Mouse (Mus musculus): Measurements from ENCODE around the gene Grhl3. TPM values are rescaled to one million over a fixed set of nuclear protein-coding genes. Genes with fewer than 3 reads are reported as not detected.

The Grhl3 gene
- polyA plus RNA-seq, 1 experiment from 2014 or later: 5.1 TPM

DNA sequence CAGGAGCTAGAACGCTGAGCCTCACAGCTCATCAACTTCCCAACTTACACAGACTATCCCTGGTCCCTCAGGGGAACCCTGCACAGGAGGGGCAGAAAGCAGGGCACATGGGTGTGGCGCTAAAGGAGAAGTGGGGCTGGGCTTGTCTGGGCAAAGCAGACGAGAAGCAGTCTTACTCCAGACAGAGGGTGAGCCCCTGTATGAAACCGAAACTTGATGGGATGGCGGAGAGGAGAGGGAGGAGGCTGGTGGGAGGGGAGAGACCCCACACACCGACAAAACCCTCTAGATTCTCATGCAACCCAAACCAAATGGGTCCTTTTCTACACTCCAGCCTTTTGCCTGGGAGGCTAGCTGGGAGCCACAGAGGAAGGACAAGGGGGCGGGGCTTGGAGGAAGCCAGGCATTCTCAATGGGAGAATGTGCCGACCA lies 28.3 kb downstream of the Grhl3 start:
- Histone ChIP-seq H3K9ac (ENCODE audit: low read length) (peak overlapping the region; percentile 56; the same call in 1 of the 2 replicates), H3K9me3 (ENCODE audit: control insufficient read depth, low read length) (no peaks in the 10 kb centered on the region), H3K27ac (replicated peaks in 1 of 2; ENCODE audit: control insufficient read depth in 1 of 2, insufficient read depth in 1 of 2, low read depth in 2 of 2, low read length in 2 of 2) (peak overlapping the region; percentile 49 to 61), H3K4me3 (ENCODE audit: control insufficient read depth in 1 of 2, insufficient read depth in 1 of 2, low read depth in 1 of 2, low read length in 2 of 2) (peak overlapping the region; percentile 10 to 23; a peak in 3 of 4 replicates), H3K4me1 (ENCODE audit: control insufficient read depth in 2 of 2, insufficient read depth in 2 of 2, low read length in 2 of 2) (peaks cover 48 to 63% of the 10 kb centered on the region in 2 experiments), H3K4me2 (ENCODE audit: low read length) (peak overlapping the region; percentile 62), H3K36me3 (ENCODE audit: control insufficient read depth, insufficient read depth, low read length) (peaks cover 7% of the 10 kb centered on the region; the same call in 1 of the 2 replicates), H3K27me3 (ENCODE audit: control insufficient read depth, insufficient read depth, low read length) (no peaks in the 10 kb centered on the region)
- ATAC-seq (ENCODE audit: insufficient number of reproducible peaks, insufficient read depth, low FRiP score, low read depth): no peak
- 17% methylated on average over 8 of the region's 8 CpGs for WGBS

DNA sequence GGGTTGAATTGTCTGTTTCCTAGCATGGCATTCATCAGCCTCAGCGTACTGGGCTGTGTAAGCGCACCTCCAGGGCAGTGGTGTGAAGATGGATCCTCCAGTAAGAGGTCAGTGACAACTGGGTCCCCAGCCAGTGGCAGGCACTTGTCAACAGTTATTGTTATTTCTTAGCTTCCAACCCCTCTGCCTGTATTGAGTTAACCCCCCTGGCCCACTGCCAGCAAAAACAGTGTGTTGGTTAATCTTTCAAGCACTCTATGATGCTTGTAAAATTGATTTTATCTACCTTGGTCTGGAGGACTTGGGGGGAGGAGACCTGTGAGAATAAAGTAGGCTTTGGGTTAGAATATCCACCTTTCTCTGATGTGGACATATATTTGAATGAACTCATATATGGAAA lies 29.1 kb downstream of the Grhl3 start:
- H3K36me3 ChIP-seq (ENCODE audit: control insufficient read depth, insufficient read depth, low read length): peaks cover 7% of the 10 kb centered on the region; the same call in 1 of the 2 replicates
- no peaks in the 10 kb centered on the region for H3K27me3 ChIP-seq (ENCODE audit: control insufficient read depth, insufficient read depth, low read length)
- no peak overlapping the region; the same call in 1 of the 2 replicates for H3K4me2 ChIP-seq (ENCODE audit: low read length)
- ATAC-seq (ENCODE audit: insufficient number of reproducible peaks, insufficient read depth, low FRiP score, low read depth): no peak
- WGBS: 42% methylated on average over 2 of the region's 2 CpGs
- peak overlapping the region; percentile 2; the same call in 1 of the 2 replicates for H3K9ac ChIP-seq (ENCODE audit: low read length)
- peaks cover 46 to 60% of the 10 kb centered on the region in 2 experiments for H3K4me1 ChIP-seq (ENCODE audit: control insufficient read depth in 2 of 2, insufficient read depth in 2 of 2, low read length in 2 of 2)
- H3K4me3 ChIP-seq (ENCODE audit: control insufficient read depth in 1 of 2, insufficient read depth in 1 of 2, low read depth in 1 of 2, low read length in 2 of 2): no peak overlapping the region
- no peaks in the 10 kb centered on the region for H3K9me3 ChIP-seq (ENCODE audit: control insufficient read depth, low read length)
- peak overlapping the region in 1 of 2 experiments; percentile 67; a peak in 2 of 4 replicates for H3K27ac ChIP-seq (replicated peaks in 1 of 2; ENCODE audit: control insufficient read depth in 1 of 2, insufficient read depth in 1 of 2, low read depth in 2 of 2, low read length in 2 of 2)

DNA sequence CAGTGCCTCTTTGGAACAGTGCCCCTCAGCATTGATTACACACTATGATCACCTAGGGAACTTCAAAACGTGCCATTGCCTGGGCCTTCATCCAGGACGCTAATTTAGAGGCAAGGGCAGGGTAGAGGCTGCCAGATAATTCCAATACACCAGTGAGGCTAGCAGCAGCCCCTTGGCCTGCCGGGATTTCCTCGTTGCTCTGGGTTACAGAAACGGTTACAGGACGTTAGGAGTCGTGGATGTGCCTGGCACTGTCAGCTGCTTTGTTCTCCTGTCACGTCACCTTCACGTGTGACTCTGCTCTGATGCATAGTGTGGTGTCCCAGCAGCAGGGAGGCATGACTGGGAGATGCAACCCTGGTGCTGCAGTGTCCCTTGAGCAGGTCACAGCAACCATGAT lies 33.4 kb downstream of the Grhl3 start:
- H3K4me1 ChIP-seq (ENCODE audit: control insufficient read depth in 2 of 2, insufficient read depth in 2 of 2, low read length in 2 of 2): peaks cover 15 to 19% of the 10 kb centered on the region in 2 experiments
- no peak overlapping the region for H3K27ac ChIP-seq (replicated peaks in 1 of 2; ENCODE audit: control insufficient read depth in 1 of 2, insufficient read depth in 1 of 2, low read depth in 2 of 2, low read length in 2 of 2)
- no peaks in the 10 kb centered on the region for H3K9me3 ChIP-seq (ENCODE audit: control insufficient read depth, low read length)
- no peak overlapping the region for H3K4me3 ChIP-seq (ENCODE audit: control insufficient read depth in 1 of 2, insufficient read depth in 1 of 2, low read depth in 1 of 2, low read length in 2 of 2)
- H3K4me2 ChIP-seq (ENCODE audit: low read length): no peak overlapping the region
- no peak for ATAC-seq (ENCODE audit: insufficient number of reproducible peaks, insufficient read depth, low FRiP score, low read depth)
- peaks cover 7% of the 10 kb centered on the region; the same call in 1 of the 2 replicates for H3K36me3 ChIP-seq (ENCODE audit: control insufficient read depth, insufficient read depth, low read length)
- WGBS: 62% methylated on average over 9 of the region's 9 CpGs
- H3K27me3 ChIP-seq (ENCODE audit: control insufficient read depth, insufficient read depth, low read length): no peaks in the 10 kb centered on the region
- no peak overlapping the region for H3K9ac ChIP-seq (ENCODE audit: low read length)

DNA sequence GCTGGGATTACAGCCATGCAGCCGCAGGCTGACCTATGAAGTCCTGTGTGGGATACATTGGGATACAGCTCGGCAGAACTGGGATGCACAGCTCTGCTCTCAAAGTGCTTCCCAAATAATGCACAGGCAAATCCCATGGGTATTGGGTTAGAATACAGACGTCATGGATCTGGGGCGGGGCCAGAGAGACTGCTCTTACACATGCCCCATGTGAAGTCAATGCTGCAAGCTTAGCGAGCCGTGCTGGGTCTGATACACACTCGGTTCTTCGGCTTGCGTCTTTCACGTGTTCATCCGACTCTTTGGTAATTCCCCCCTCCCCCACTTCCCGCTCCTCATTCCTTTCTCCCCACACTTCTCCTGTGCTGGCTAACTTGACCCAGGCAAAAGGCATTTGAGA lies 34.4 kb downstream of the Grhl3 start:
- H3K36me3 ChIP-seq (ENCODE audit: control insufficient read depth, insufficient read depth, low read length): peaks cover 7% of the 10 kb centered on the region; the same call in 1 of the 2 replicates
- H3K4me3 ChIP-seq (ENCODE audit: control insufficient read depth in 1 of 2, insufficient read depth in 1 of 2, low read depth in 1 of 2, low read length in 2 of 2): no peak overlapping the region
- WGBS: 77% methylated on average over 12 of the region's 12 CpGs
- no peaks in the 10 kb centered on the region for H3K27me3 ChIP-seq (ENCODE audit: control insufficient read depth, insufficient read depth, low read length)
- H3K4me2 ChIP-seq (ENCODE audit: low read length): no peak overlapping the region
- no peak overlapping the region for H3K27ac ChIP-seq (replicated peaks in 1 of 2; ENCODE audit: control insufficient read depth in 1 of 2, insufficient read depth in 1 of 2, low read depth in 2 of 2, low read length in 2 of 2)
- ATAC-seq (ENCODE audit: insufficient number of reproducible peaks, insufficient read depth, low FRiP score, low read depth): no peak
- H3K9ac ChIP-seq (ENCODE audit: low read length): no peak overlapping the region
- no peaks in the 10 kb centered on the region for H3K9me3 ChIP-seq (ENCODE audit: control insufficient read depth, low read length)
- H3K4me1 ChIP-seq (ENCODE audit: control insufficient read depth in 2 of 2, insufficient read depth in 2 of 2, low read length in 2 of 2): peaks cover 7 to 9% of the 10 kb centered on the region in 2 experiments

DNA sequence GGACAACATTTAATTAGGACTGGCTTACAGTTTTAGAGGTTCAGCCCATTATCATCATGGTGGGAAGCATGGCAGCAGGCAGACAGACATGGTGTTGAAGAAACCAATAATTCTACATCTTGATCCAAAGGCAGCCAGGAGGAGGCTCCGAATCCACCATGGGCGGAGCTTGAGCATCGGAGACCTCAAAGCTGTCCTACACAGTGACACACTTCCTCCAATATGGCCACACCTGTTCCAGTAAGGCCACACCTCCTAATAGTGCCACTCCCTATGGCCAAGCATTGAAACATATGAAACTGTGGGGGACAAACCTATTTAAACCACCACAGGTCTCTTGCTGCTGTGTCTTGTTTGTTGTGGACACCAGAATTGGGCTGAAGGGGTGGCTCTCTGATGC lies 38.4 kb downstream of the Grhl3 start:
- WGBS: 95% methylated on average over 3 of the region's 3 CpGs
- H3K9ac ChIP-seq (ENCODE audit: low read length): no peak overlapping the region
- H3K36me3 ChIP-seq (ENCODE audit: control insufficient read depth, insufficient read depth, low read length): no peaks in the 10 kb centered on the region
- peaks cover 6% of the 10 kb centered on the region for H3K9me3 ChIP-seq (ENCODE audit: control insufficient read depth, low read length)
- no peak overlapping the region for H3K4me3 ChIP-seq (ENCODE audit: control insufficient read depth in 1 of 2, insufficient read depth in 1 of 2, low read depth in 1 of 2, low read length in 2 of 2)
- H3K27me3 ChIP-seq (ENCODE audit: control insufficient read depth, insufficient read depth, low read length): no peaks in the 10 kb centered on the region
- H3K4me1 ChIP-seq (ENCODE audit: control insufficient read depth in 2 of 2, insufficient read depth in 2 of 2, low read length in 2 of 2): peaks cover 0 to 5% of the 10 kb centered on the region in 2 experiments; a peak in 1 of 4 replicates
- H3K4me2 ChIP-seq (ENCODE audit: low read length): no peak overlapping the region
- no peak overlapping the region for H3K27ac ChIP-seq (replicated peaks in 1 of 2; ENCODE audit: control insufficient read depth in 1 of 2, insufficient read depth in 1 of 2, low read depth in 2 of 2, low read length in 2 of 2)
- no peak for ATAC-seq (ENCODE audit: insufficient number of reproducible peaks, insufficient read depth, low FRiP score, low read depth)

DNA sequence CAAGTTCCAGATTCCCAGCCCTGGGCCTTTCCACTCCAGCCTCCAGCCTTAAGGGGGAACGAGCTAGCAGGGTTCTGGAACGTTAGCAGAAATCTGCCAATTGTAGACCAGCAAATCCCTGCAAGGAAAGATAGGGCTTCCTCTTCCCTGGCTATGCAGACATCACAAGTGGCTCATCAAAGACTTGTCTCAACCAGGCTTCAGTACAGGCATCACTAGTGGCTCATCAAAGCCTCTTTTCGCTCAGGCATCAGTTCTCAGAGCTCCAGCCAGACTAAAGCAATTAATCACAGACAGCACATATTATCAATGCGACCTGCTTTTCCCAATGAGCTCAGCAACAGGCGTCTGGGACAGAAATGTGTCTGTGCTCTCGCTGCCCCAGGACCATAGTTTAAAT lies 40.4 kb downstream of the Grhl3 start:
- Histone ChIP-seq H3K9me3 (ENCODE audit: control insufficient read depth, low read length) (peaks cover 6% of the 10 kb centered on the region), H3K27ac (replicated peaks in 1 of 2; ENCODE audit: control insufficient read depth in 1 of 2, insufficient read depth in 1 of 2, low read depth in 2 of 2, low read length in 2 of 2) (no peak overlapping the region), H3K4me3 (ENCODE audit: control insufficient read depth in 1 of 2, insufficient read depth in 1 of 2, low read depth in 1 of 2, low read length in 2 of 2) (no peak overlapping the region), H3K4me2 (ENCODE audit: low read length) (no peak overlapping the region), H3K36me3 (ENCODE audit: control insufficient read depth, insufficient read depth, low read length) (no peaks in the 10 kb centered on the region), H3K27me3 (ENCODE audit: control insufficient read depth, insufficient read depth, low read length) (no peaks in the 10 kb centered on the region), H3K4me1 (ENCODE audit: control insufficient read depth in 2 of 2, insufficient read depth in 2 of 2, low read length in 2 of 2) (peaks cover 0 to 5% of the 10 kb centered on the region in 2 experiments; a peak in 1 of 4 replicates), H3K9ac (ENCODE audit: low read length) (no peak overlapping the region)
- WGBS: 62% methylated on average over 6 of the region's 6 CpGs
- ATAC-seq (ENCODE audit: insufficient number of reproducible peaks, insufficient read depth, low FRiP score, low read depth): no peak

DNA sequence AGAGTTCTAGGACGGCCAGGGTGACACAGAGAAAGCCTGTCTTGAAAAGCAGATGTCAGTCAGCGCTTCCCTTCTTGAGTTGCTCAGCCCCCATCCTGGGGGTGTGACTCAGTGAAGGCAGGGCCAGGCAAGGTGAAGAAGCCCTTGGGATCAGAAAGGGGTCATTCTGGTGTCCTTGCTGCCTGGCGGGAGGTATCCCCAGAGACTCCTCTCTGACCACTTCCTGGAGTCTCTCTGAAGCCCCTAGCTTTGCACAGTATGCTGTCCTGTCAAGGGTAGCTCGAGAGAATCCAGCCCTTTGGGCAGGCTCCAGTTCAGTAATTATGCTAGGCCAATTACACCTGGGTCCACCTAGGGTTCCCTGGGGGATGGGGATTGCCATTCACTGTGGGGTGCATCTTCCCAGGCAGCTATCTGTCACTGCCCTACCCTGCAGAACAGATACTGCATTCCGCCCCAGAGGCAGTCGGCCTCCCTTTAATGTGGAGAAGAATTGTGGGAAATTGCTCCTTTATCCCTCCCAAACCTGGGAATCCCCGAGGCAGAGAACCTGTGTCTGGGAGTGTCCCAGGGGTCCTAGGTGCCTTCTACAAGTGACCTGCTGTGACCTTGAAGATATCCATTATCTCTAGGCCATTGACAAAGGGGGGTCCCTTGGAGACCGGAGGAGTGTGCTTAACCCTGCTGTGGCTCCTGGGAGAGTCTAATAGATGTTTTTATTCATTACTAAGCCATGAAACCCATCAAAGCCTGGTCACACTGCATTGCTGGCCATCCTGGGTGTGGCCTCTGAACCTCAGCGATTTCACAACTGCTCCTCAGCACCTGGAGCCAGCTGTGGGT lies 41.4 kb downstream of the Grhl3 start:
- H3K4me2 ChIP-seq (ENCODE audit: low read length): no peak overlapping the region
- no peak for ATAC-seq (ENCODE audit: insufficient number of reproducible peaks, insufficient read depth, low FRiP score, low read depth)
- H3K4me3 ChIP-seq (ENCODE audit: control insufficient read depth in 1 of 2, insufficient read depth in 1 of 2, low read depth in 1 of 2, low read length in 2 of 2): no peak overlapping the region
- H3K36me3 ChIP-seq (ENCODE audit: control insufficient read depth, insufficient read depth, low read length): no peaks in the 10 kb centered on the region
- no peak overlapping the region for H3K27ac ChIP-seq (replicated peaks in 1 of 2; ENCODE audit: control insufficient read depth in 1 of 2, insufficient read depth in 1 of 2, low read depth in 2 of 2, low read length in 2 of 2)
- H3K9me3 ChIP-seq (ENCODE audit: control insufficient read depth, low read length): peaks cover 6% of the 10 kb centered on the region
- H3K9ac ChIP-seq (ENCODE audit: low read length): no peak overlapping the region
- H3K4me1 ChIP-seq (ENCODE audit: control insufficient read depth in 2 of 2, insufficient read depth in 2 of 2, low read length in 2 of 2): peaks cover 0 to 3% of the 10 kb centered on the region in 2 experiments; a peak in 1 of 4 replicates
- 47% methylated on average over 9 of the region's 9 CpGs for WGBS
- no peaks in the 10 kb centered on the region for H3K27me3 ChIP-seq (ENCODE audit: control insufficient read depth, insufficient read depth, low read length)
